Mouse (Mus musculus) erythroblast, embryonic 14.5 days (primary cell): ENCODE measurements around the gene Olfml1.

Source experiments
- GATA1 ChIP-seq: IDR thresholded peaks from 2 replicates; pipeline ENCODE4 v1.6.1; 2012; ENCODE audit warnings: low read length, inconsistent platforms, mixed read lengths
- TAL1 ChIP-seq: IDR thresholded peaks from 3 replicates; pipeline ENCODE4 v1.6.1; 2012; ENCODE audit warnings: low read length, inconsistent platforms, mixed read lengths

DNA sequence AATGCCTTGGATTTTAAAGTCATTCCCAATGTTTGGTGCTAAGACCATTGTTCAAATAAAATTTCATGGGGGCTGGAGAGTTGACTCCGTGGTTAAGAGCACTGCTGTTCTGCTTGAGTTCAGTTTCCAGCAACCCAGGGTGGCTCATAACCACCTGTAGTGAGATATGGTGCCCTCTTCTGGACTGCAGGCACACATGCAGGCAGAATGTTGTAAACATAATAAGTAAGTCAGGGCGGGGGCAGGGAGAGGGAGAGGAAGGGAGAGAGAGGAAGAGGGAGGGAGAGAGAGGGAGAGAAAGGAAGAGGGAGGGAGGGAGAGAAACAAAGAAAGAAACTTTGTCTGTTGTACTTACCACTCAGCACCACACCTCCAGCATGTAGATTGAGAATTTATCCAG, 6.6 kb downstream of the Olfml1 start:
- no peak for TF ChIP-seq TAL1
- TF ChIP-seq GATA1 = no peak
